Mouse (Mus musculus) layer of hippocampus, adult 9-10 months (tissue): ENCODE results near the gene Hoxc5.

Experiments
- DNase-seq: peaks from one replicate; pipeline ENCODE4 v3.0.0; 2022; ENCODE audit warnings: low spot score

Gene Hoxc5

DNA sequence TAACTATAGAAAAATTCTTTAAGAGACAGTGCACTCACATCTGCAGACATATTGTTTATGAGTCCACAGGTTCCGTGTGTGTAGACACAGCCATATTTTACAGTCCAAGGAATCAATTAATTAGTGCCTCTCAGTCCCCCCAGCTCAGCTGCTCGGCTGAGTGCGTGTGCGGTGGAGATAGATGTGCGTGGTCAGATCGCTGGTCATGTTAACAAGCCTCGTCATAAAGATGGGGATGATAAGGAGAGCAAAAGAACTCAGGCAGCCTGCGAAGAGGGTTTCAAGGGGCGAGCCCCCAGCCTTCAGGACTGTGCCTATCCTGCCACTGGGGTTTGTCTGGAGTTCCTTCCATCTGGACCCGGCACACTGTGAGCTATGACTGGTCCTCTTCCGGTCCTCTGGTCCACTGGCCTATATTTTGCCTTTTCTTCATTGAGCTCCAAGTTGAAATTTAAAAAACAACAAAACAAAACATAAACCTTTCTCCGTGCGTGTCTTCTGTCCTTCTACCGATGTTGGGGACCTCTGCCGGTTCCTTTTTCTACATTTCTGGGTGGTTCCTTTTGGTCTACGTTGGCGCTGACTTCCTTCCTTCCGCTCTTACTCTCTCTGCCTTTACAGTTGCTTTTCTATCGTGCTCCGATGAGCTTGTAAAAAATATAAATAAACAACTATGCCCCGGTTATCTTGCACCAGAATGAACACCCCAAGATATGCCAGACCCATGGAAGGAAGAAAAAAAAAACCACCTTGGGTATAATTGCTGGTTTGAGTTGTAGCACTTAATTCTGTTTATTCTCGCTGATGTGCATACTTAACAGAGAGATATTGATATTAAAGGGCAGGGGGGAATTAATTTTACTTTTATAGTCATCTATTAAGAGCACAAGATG lies 21.8 kb upstream of the Hoxc5 start:
- DNase-seq: no peak

- no peak for DNase-seq
These were observed 20.0 kb upstream of the Hoxc5 start for GRCm38 (mm10) chr15:102947276-102947675.

GRCm38 (mm10) chr15:102948842-102949241 lies 18.4 kb upstream of the Hoxc5 start:
- DNase-seq: no peak

DNA sequence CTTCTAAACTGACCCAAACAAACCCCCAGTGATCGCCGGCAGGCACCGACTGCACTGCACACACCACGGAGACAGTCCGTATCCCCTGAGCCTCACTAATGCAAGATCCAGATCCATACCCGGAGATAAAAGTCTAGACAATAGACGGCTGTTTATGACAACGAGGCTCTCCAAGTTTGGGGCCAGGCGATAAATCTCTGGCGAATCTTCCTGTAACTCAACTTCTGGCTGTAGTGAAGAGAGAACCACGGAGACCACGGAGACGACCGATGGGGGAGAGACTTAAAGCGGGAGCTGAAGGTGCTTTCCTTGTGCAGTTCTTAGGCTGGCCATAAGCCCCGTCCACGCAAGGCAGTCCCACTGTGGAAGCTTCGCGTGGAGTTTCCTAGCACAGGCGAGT lies 17.5 kb upstream of the Hoxc5 start:
- DNase-seq: no peak

DNA sequence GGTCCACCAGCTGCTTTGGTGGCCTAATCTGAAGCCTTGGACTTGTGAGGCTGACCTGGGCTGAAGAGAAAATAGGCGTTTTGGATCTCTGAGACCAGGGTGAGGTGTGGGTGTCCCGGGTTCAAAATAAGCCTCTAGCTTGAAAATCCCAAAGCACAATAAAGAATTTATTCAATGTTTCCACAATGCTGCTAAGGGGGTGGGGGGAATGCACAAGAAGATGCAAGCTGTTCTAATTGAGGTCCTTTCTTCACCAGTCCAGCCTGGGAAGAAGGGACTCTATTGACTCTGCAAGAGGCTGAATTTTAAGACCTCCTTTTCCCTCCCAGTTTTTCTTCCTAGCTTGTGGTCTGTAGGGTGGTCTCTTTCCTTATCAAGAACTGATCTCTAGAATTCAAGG lies 16.4 kb upstream of the Hoxc5 start:
- DNase-seq: no peak

- DNase-seq: no peak
These were observed 13.7 kb upstream of the Hoxc5 start for GRCm38 (mm10) chr15:102953561-102953960.

GRCm38 (mm10) chr15:102954192-102955006 lies 12.8 kb upstream of the Hoxc5 start, which contains the start of gene Hoxc11:
Gene Hoxc11, plus strand, starts transcription at chr15:102954427.
- no peak for DNase-seq

DNA sequence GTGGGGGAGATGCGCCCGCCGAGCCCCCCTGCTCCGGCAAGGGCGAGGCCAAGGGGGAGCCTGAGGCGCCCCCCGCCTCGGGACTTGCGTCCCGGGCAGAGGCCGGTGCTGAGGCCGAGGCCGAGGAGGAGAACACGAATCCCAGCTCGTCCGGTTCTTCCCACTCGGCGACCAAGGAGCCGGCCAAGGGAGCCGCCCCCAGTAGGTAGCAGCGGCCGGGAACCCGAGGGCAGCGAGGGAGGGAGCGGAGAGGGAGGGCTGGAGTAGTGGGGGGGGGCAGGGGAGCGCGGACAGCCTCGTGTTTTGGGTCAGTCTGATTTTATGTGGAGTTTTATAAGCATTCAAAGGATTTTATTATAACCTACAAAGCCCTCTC lies 12.2 kb upstream of the Hoxc5 start:
- DNase-seq: no peak

- DNase-seq: no peak
These were observed 11.2 kb upstream of the Hoxc5 start for GRCm38 (mm10) chr15:102955833-102956640.

DNA sequence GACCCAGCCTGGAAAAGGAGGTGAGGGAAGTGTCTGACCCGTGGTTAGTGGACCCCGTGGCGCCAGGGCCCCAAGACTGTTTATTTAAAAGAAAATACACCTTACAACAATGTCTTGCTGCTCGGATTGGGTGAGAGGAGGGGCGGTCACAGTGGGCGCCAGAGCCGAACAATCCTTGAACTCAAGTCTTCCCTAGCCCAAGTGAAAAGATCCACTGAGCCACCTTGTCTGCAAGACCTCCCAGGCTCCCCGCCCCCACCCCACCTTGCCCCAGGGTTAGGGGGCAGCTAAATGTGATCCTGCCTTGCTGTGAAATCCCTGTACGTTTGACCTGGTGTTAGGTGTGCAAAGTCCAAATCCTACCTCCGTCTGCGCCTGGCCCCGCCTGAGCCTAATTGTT lies 10.3 kb upstream of the Hoxc5 start:
- DNase-seq: no peak

DNA sequence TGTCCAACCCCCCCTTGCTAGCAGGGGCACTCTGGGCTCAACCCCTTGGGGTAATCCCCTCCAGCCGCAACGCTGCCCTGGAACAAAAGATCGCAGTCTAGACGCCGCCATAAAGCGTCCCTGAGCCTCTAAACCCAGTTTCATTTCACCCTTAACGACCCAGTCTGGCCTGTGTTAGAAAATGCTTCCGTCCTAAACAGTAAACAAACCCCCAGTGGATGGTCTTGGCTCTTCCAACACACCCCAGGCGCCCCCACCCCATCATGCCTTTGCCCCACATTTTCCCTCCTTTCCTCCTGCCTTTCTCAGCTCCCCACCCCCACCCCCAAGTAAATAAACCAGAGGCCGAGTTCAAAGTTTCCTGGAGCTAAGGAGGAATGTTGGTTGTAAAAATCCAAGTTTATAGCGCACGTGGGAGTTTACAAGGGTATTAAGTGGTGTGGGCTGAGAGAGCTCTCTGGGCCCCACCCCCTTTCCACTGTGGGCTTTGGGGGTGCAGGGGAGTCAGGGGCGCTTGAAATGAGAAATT lies 7.5 kb upstream of the Hoxc5 start:
- no peak for DNase-seq

DNA sequence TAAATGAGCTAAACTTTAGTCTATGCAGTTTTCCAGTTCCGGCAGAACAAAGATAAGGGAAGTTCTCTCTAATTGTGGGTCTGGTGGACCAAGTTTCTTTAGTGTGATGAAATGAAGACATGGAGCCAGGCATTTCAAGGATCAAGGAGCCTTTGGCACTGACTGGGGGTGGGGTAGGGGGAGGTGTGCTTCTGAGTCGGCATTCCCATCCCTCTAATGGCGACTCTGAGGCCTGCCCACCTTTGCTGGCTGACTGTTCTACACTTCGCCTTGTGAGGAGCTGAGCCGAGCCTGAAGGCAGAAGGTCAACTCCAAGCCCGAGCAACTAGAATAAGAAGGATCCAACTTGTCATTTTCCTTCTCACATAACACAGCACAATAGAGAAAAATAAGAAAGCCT lies 5.5 kb upstream of the Hoxc5 start:
- no peak for DNase-seq

- DNase-seq: no peak
These were observed 4.8 kb upstream of the Hoxc5 start for GRCm38 (mm10) chr15:102962492-102962891.

- DNase-seq: no peak
These were observed 4.0 kb upstream of the Hoxc5 start for GRCm38 (mm10) chr15:102963259-102963658.

DNA sequence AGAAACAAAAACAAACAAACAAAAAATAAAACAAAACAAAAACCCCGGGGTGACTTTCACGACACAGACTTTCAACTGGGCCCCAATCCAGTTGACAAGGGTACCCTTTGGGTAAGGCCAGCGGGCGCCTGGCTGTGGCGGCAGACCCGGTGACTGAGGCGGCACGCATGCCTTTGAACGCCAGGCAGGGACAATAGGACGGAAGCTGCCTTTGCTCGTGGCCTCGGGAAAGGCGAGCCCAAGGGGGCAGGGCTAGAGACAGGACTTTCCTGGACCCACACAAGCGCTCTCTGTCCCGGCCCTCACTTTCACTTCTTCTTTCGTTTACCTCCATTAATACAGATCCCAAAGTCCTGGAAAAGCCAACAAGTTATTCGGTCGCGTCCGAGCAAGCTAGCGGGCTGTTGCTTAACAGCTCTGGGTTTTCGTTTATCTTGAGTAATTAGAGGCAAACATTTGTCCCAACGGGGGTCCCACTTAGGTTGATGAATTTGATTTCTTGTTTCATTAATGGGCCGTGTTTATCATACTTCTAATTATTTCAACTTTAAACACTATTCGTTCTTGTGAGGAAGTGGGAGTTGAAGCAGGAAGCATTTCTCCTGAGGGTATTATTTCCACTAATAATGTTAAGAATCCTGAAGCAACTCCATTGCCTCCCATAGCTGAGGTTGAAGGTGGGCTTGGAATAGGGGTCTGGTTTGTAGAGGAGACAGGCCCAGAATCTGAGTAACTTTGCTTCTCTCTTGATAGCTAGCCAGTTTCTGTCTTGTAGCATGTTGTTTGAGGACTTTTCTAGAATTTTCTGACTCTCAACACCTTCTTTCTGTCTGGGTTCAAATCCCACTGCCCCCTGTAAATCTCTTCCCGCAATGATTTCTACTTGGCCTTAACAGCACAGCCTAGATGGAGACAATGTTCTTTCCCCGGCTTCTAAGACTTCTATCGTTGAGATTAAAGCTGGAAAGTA lies 3.3 kb upstream of the Hoxc5 start:
- no peak for DNase-seq

DNA sequence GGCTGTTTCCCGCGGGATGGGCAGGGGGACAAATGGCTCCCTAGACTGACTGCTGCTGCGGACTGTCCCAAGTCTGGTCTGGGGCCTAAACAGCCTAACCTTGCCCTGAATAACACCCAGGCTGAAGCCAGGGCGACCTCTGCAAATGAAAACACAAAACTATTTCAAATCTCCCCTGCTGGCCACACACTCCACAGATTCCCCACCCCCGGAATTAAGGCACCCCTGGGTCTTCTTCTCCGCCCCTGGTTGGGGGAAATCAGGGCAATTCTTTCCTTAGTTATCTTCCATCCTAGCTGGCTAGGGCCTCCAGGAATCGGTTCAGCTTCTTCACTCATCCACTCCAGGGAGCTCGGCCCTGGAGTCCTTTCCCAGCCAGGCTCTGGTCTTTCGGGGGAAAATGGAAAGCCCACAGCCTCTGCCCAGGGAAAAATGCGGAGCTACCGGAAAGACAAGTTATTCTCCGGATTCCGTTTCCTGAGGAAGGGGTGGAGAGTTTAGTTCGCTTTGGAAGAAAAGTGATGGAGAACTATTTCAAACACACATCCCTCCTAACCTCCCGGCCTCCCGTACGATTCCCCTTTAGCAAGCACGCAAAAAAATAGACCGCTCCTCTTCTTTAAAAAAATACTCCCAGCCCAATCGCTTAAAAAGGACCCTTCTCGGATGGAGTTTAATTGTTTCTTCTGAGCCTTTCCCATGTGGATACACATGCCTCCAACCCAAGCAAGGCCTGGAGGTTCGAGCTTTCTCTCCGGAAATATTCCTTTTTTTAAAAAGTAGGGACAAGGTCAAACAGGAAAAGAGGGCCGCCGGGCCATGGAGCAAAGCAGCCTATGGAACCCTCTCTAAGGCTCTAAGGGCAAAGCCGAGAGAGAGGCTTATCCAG lies 2.0 kb upstream of the Hoxc5 start:
- no peak for DNase-seq

DNA sequence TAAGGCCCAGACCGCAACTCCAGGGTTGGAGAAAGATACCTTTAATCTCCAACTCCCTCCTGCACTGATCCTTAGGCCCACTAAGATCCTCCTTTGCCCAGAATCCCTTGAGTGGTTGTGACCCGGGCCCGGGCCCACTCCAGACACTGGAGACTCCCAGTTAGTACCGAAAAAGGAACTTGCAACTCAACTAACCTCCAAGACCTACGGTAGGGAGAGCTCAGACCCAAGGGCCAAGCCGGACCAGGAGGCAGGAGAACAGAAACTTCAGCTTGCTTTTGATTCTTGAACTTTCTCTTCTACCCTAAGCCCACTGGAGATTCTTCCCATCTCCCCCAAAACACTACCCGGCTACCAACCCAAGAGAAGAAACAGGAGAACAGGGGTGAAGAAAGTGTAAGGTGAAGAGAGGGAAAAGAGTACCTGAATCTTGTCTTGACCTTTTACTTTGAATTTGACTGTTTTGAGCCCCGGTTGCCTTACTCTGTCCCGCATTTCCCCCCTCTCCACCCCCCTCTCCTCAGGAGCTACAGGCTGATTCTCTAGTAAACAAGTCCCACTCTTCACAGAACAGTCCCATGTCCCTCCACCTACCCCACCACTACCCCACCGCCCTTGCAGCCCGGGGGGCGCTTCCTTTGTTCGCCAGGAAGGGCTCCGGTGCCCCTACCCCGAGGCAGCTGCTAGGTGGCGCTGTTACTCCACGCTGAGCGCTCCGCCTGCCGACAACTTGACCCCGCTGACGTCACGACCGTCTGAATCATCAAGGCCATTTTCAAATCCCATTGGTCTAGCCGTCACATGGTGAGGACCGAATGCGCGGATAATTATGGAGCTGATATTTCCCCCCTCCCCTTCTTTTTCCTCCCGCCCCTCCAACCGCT lies 1.1 kb upstream of the Hoxc5 start:
- no peak for DNase-seq

GRCm38 (mm10) chr15:102966776-102967311 lies 399 bp upstream of the Hoxc5 start, which contains the start of gene Hoxc10:
Gene Hoxc10, plus strand, starts transcription at chr15:102966796.
- DNase-seq: no peak
